Comparison of ENCODE assay signal across 26 mouse cellular contexts in genomic region chr16:94957156-94957828, GRCm38 (mm10). TPM values are rescaled to one million over a fixed set of nuclear protein-coding genes. Genes with fewer than 3 reads are reported as not detected.
DNase-seq lines count a peak whose midpoint lies in the region; ATAC-seq lines count a peak whose summit lies in the region.
"Had no signal": no experiment of that assay in that cellular context is flagged by ENCODE, and none has a peak within 500 bp of the region (broad histone marks: within the 10 kb centered on the region; RNA-seq: fewer than 3 reads in every experiment).

No protein-coding gene starts in this region.

- no peak overlapping the region for H3K4me2 ChIP-seq in kidney, embryonic 16.5 days (replicated peaks; ENCODE audit: low read depth, low read length)
- H3K4me2 ChIP-seq: embryonic facial prominence, embryonic 12.5 days; limb, embryonic 13.5 days; liver, embryonic 12.5 days; midbrain, embryonic 11.5 days had no signal

- no peaks in the 10 kb centered on the region for H3K9me3 ChIP-seq in kidney, embryonic 16.5 days (ENCODE audit: low read length)
- H3K9me3 ChIP-seq: embryonic facial prominence, embryonic 12.5 days; limb, embryonic 13.5 days; liver, embryonic 12.5 days had no signal

- H3K27me3 ChIP-seq in kidney, embryonic 16.5 days (ENCODE audit: insufficient read depth, low read length): no peaks in the 10 kb centered on the region
- H3K27me3 ChIP-seq: embryonic facial prominence, embryonic 12.5 days; limb, embryonic 13.5 days; liver, embryonic 12.5 days had no signal

- no peak for DNase-seq in cerebellum, adult 9-11 months
- DNase-seq in heart, adult 11 months: peak; percentile 49
- no peak for DNase-seq in heart, postnatal 4 days
- DNase-seq in layer of hippocampus, adult 18-20 months (ENCODE audit: low spot score in 2 of 2): peak; percentile 25 to 54
- no peak for DNase-seq in layer of hippocampus, postnatal 10 days (ENCODE audit: low spot score in 2 of 2)
- peak; percentile 42 for DNase-seq in NIH3T3 (ENCODE audit: low read depth)
- DNase-seq: adrenal gland, postnatal 10 days; forebrain, postnatal 0 days; gastrocnemius, postnatal 36 days; kidney, adult 2 months; kidney, postnatal 10 days; lung, adult 18-20 months; lung, postnatal 10 days; spleen, adult 18-20 months had no signal

- H3K27ac ChIP-seq in kidney, embryonic 16.5 days (ENCODE audit: low read length): no peak overlapping the region
- H3K27ac ChIP-seq: embryonic facial prominence, embryonic 12.5 days; limb, embryonic 13.5 days; liver, embryonic 12.5 days had no signal

- WGBS in kidney, embryonic 16.5 days: 91% methylated on average over 9 of the region's 9 CpGs

- peak; percentile 47; the same call in 1 of the 2 replicates for ATAC-seq in cerebellum, adult (ENCODE audit: insufficient number of reproducible peaks, low FRiP score, low TSS enrichment)
- no peak for ATAC-seq in kidney, embryonic 16.5 days (ENCODE audit: low FRiP score, low TSS enrichment)
- ATAC-seq: forebrain, postnatal 0 days; liver, embryonic 12.5 days had no signal

- H3K9ac ChIP-seq in kidney, embryonic 16.5 days (replicated peaks; ENCODE audit: low read length): no peak overlapping the region
- H3K9ac ChIP-seq: embryonic facial prominence, embryonic 12.5 days; forebrain, postnatal 0 days; limb, embryonic 13.5 days; liver, embryonic 12.5 days had no signal

- no peaks in the 10 kb centered on the region for H3K4me1 ChIP-seq in kidney, embryonic 16.5 days (ENCODE audit: insufficient read depth, low read length)
- H3K4me1 ChIP-seq: liver, embryonic 12.5 days had no signal

- H3K4me3 ChIP-seq in kidney, embryonic 16.5 days (ENCODE audit: low read length): no peak overlapping the region
- H3K4me3 ChIP-seq: embryonic facial prominence, embryonic 12.5 days; limb, embryonic 13.5 days; liver, embryonic 12.5 days had no signal

- no peaks in the 10 kb centered on the region for H3K36me3 ChIP-seq in kidney, embryonic 16.5 days (ENCODE audit: insufficient read depth, low read length)
- H3K36me3 ChIP-seq: embryonic facial prominence, embryonic 12.5 days; limb, embryonic 13.5 days; liver, embryonic 12.5 days had no signal

RNA-seq across cellular contexts. Expression of gene Kcnj6, which starts 40.2 kb away (rescaled TPM):
- total RNA-seq in heart, postnatal 4 days (2021): not detected
- 100 to 1,000 TPM; 110 to 117 TPM for total RNA-seq in layer of hippocampus, adult 18-20 months (2021)
- total RNA-seq in layer of hippocampus, postnatal 10 days (2021): 10 to 100 TPM; 60.7 TPM
- polyA plus RNA-seq in kidney, embryonic 16.5 days (2015; fragmentation: Nextera tagmentation; extraction: Ambion mirVana): 0.09 TPM in 1 of 2 replicates, not detected in the other
- total RNA-seq: gastrocnemius, adult 18-20 months; gastrocnemius, postnatal 36 days; heart, adult 8-10 months; heart, postnatal 25 days; monocyte, adult 5-6 weeks; neutrophil, adult 5-6 weeks had no signal
- polyA plus RNA-seq: kidney, adult 2 months; limb, embryonic 13.5 days; liver, embryonic 12.5 days; thymus, postnatal 0 days had no signal

Comparison
In these comparisons a context has a peak if more than half of its experiments do, and no peak if none do; other contexts are left out.
1. DNase-seq: peak in heart, adult 11 months (single experiment), layer of hippocampus, adult 18-20 months (2 of 2) and NIH3T3 (single experiment); none in cerebellum, adult 9-11 months (single experiment), heart, postnatal 4 days (single experiment) and layer of hippocampus, postnatal 10 days (0 of 2).
2. RNA of gene Kcnj6, which starts 40.2 kb away (total RNA-seq): 110 to 117 TPM in layer of hippocampus, adult 18-20 months and 60.7 TPM in layer of hippocampus, postnatal 10 days; not detected in heart, postnatal 4 days; every median in the first group is over 10 times any median in the second.